Mouse (Mus musculus): ENCODE measurements around the gene Ppp1r13l.

DNA sequence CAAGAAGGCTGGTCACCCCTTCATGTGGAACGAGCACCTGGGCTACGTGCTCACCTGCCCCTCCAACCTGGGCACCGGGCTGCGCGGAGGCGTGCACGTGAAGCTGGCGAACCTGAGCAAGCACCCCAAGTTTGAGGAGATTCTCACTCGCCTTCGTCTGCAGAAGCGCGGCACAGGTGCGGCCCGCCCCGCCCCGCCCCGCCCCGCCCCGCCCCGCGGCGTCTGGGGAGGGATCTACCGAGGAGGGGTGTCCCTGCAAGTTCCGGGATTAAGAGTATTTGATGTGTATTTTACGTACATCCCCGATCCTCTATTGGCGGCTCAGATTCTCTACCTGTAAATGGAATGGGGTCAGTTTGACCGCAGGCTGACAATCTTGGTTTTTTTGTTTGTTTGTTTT, 60.6 kb downstream of the Ppp1r13l start:
- no peak for TF ChIP-seq POLR2A (IDR thresholded peaks at IDR 0.05; ENCODE audit: control insufficient read depth in 1 of 2, insufficient read depth in 1 of 2, low read depth in 1 of 2, low read length in 2 of 2, poor library complexity in 1 of 2)
- TF ChIP-seq TCF12 (IDR thresholded peaks at IDR 0.05; ENCODE audit: low read depth, low read length) = no peak
- TF ChIP-seq MAZ (IDR thresholded peaks at IDR 0.05; ENCODE audit: low read depth, low read length) = no peak
- no peak for TF ChIP-seq RCOR1 (IDR thresholded peaks at IDR 0.05; ENCODE audit: low read depth, low read length)

Measured in MEL (cell line).